Mouse (Mus musculus) forebrain, embryonic 15.5 days (tissue): Measurements from ENCODE around the gene Ndfip2. TPM values are rescaled to one million over a fixed set of nuclear protein-coding genes. Genes with fewer than 3 reads are reported as not detected.

Experiments
- ATAC-seq: fragments of 200-750 bp; cut with Nextera tagmentation; replicated peaks from 2 replicates; pipeline ENCODE4 v1.8.0; 2017; ENCODE audit warnings: mild to moderate bottlenecking, moderate TSS enrichment, moderate library complexity
- H3K27ac ChIP-seq: fragments of 300-500 bp; sonication (generic); replicated peaks from 2 replicates; pipeline ENCODE4 v1.5.1; 2015; ENCODE audit warnings: mild to moderate bottlenecking, inconsistent platforms
- H3K27me3 ChIP-seq: fragments of 300-500 bp; sonication (generic); 2 replicates; pipeline ENCODE4 v1.6.1; 2015; ENCODE audit warnings: inconsistent platforms
- H3K36me3 ChIP-seq: fragments of 300-500 bp; sonication (generic); 2 replicates; pipeline ENCODE4 v1.6.1; 2015; ENCODE audit warnings: mild to moderate bottlenecking, inconsistent platforms
- H3K4me1 ChIP-seq: fragments of 300-500 bp; sonication (generic); 2 replicates; pipeline ENCODE4 v1.6.1; 2015; ENCODE audit warnings: inconsistent platforms
- H3K4me2 ChIP-seq: fragments of 300-500 bp; sonication (generic); replicated peaks from 2 replicates; pipeline ENCODE4 v1.6.1; 2015; ENCODE audit warnings: mild to moderate bottlenecking, inconsistent platforms
- H3K4me3 ChIP-seq: fragments of 300-500 bp; sonication (generic); 2 replicates; pipeline ENCODE4 v1.5.1; 2015; ENCODE audit warnings: mild to moderate bottlenecking, inconsistent platforms
- H3K9ac ChIP-seq: fragments of 300-500 bp; sonication (generic); replicated peaks from 2 replicates; pipeline ENCODE4 v1.6.1; 2015; ENCODE audit warnings: mild to moderate bottlenecking, inconsistent platforms
- H3K9me3 ChIP-seq: fragments of 300-500 bp; sonication (generic); 2 replicates; pipeline ENCODE4 v1.6.1; 2016; ENCODE audit warnings: inconsistent platforms
- WGBS: fragments of 180-500 bp; shearing (Covaris S2); methylation state at CpG from one replicate; pipeline ENCODE4 v1.1.7; 2015; ENCODE audit warnings: mixed read lengths; 5-methylcytosine and 5-hydroxymethylcytosine counted together
- polyA plus RNA-seq: library from polyadenylated mRNA; unstranded; fragments of >200 nt; fragmentation: Nextera tagmentation; extraction: Ambion mirVana; gene quantifications from 2 replicates; pipeline ENCODE4 v1.2.1, GENCODE M21; 2015

The Ndfip2 gene
- polyA plus RNA-seq, 1 experiment from 2014 or later = 83.9 TPM

DNA sequence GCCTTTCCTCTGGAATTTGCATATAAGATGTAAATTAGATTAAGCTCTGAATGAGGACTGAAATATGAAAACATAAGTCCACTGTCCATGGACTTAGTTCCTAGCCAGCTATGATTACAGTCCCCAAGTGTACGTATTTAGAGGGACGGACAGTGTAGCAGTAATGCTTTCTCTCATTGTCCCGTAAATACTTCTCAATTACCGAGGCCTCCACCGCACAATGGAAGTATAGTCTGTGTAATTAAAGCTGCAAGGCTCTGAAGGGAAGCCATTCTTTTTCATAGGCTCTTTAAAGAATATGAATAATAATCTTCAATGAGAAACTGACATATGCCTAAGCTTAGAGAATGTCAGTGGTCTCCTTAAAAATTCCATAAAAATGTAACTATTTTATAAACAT, 64.5 kb downstream of the Ndfip2 start:
- 0 out of 2 replicates have a peak, but pooled peaks cover 3% of the 10 kb centered on the region for H3K9me3 ChIP-seq
- H3K36me3 ChIP-seq = no peaks in the 10 kb centered on the region
- ATAC-seq = no peak
- H3K4me1 ChIP-seq = no peaks in the 10 kb centered on the region
- no peak overlapping the region for H3K4me3 ChIP-seq
- no peak overlapping the region for H3K9ac ChIP-seq
- WGBS = 25% methylated on average over 5 of the region's 5 CpGs
- no peak overlapping the region for H3K27ac ChIP-seq
- no peak overlapping the region for H3K4me2 ChIP-seq
- no peaks in the 10 kb centered on the region for H3K27me3 ChIP-seq

DNA sequence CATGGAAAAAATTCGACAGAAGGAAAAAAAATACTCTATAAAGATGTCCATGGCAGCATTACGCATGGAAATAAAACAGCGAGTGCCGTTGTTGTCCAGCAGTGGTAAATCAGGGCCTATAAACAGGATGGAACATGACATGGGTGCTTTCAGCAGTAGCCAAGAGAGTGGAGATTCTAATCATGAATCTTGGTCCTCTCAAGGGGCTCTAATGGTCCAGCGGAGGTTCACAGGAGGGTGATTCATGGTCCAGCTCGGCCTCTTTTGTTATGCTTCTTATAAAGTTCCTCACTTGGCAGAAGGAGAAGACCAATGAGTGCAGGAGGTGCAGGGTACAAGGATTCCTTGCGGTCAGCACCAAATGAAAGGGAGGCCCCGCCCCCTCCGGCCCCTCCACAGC, 65.1 kb downstream of the Ndfip2 start:
- no peak overlapping the region for H3K27ac ChIP-seq
- WGBS = 88% methylated on average over 9 of the region's 9 CpGs
- H3K27me3 ChIP-seq = no peaks in the 10 kb centered on the region
- no peak for ATAC-seq
- H3K9ac ChIP-seq = no peak overlapping the region
- 0 out of 2 replicates have a peak, but pooled peaks cover 3% of the 10 kb centered on the region for H3K9me3 ChIP-seq
- no peak overlapping the region for H3K4me3 ChIP-seq
- H3K4me2 ChIP-seq = no peak overlapping the region
- H3K4me1 ChIP-seq = peaks cover 5% of the 10 kb centered on the region
- no peaks in the 10 kb centered on the region for H3K36me3 ChIP-seq

DNA sequence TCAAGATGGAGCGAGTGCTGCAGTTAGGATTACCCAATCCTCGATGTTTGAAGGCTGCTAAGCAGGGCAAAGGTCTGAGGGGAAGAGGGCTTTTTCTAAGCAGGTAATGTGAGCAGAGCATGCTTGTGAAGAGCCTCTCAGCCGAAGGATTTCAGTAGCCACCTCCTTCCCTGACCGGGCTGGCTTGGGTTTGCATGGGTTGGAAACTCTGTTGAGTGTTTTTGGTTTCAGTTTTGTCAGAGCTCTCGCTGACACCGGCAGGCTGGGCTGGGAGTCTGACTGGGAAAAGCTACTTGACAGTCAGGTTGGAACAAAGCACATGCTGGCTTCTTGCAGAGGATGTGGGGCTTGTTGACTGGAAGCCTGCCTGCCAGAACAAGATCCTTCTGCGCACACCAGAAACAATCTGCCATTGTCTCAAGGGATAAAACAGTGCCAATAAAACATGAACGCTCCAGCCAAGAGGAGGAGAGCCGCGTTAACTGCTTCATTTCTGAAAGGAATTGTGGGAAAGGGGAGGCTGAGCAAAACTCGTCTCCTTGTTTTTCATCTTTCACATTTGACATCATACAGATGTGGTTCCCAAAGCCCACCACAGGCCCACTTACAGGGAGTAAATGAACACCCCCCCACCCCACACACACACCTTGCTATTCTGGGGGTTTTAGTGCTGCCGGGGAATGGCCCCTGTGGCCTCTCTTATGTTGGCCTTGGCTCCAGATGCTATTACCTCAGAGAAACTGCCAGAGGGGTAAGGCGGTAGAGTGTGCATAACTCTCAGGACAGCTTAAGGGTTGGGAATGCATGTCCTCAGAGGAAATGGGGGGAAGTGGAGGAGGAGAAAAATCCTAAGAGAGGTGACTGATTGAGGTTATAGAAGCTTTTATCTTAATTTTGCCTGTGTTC, 70.3 kb downstream of the Ndfip2 start:
- peaks cover 15% of the 10 kb centered on the region for H3K4me1 ChIP-seq
- no peaks in the 10 kb centered on the region for H3K36me3 ChIP-seq
- H3K9ac ChIP-seq = peak overlapping the region; percentile 44
- peak; percentile 87 for ATAC-seq
- H3K27ac ChIP-seq = peak overlapping the region; percentile 72
- H3K9me3 ChIP-seq = 0 out of 2 replicates have a peak, but pooled peaks cover 3% of the 10 kb centered on the region
- H3K4me3 ChIP-seq = peak overlapping the region; percentile 21
- peak overlapping the region; percentile 40 for H3K4me2 ChIP-seq
- H3K27me3 ChIP-seq = no peaks in the 10 kb centered on the region
- 12% methylated on average over 13 of the region's 13 CpGs for WGBS

DNA sequence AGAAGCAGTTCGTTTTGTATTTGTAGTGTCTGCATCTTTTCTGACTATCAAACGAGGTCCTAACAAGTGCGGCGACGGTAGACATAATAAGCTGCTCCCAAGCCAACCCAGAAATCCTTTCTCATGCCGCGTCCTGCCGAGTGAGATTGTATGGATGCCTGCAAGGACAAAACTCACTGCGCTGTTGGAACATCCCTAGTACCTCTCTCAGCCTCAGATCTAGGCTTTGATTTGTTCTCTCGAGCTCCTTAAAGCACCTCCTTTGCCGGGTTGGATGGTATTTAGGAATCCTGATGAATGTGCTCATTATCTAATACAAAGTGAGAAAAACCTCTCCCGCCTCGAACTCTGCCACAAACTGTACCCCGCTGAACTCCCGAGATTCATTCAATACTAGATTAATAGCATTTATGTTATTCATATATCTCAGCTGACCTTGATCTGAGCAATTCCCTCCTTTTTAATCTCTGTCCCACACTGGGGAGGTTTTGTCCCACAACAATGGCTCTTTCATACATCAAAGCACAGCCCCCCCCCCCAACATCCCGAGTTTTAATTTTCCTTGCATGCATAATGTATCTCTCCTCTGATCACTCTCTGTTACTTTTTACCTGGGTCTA, 75.2 kb downstream of the Ndfip2 start:
- WGBS = 13% methylated on average over 16 of the region's 16 CpGs
- Histone ChIP-seq H3K4me1 (peaks cover 11% of the 10 kb centered on the region), H3K4me3 (peak overlapping the region; percentile 43), H3K27ac (peak overlapping the region; percentile 50), H3K9me3 (no peaks in the 10 kb centered on the region), H3K27me3 (no peaks in the 10 kb centered on the region), H3K9ac (peak overlapping the region; percentile 60), H3K4me2 (peak overlapping the region; percentile 54), H3K36me3 (no peaks in the 10 kb centered on the region)
- ATAC-seq = peak; percentile 77

DNA sequence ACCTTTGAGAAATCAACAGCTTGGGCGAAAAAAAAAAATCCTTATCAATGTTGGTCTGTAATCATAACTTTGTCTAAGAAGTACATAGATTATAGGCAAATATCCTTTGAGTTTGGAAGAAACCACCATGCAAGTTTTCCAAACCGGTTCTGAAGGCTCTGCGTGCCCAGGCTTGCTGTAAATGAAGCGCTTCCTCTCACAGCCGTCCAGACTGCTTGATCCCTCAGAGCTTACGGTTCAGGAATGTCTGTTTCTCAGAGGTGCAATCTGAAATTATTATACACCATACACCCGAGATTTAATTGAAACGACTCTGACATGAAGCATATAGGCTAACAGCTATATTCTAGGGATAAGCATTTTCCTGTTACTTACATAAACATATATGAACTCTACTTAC, 83.4 kb downstream of the Ndfip2 start:
- no peak overlapping the region for H3K4me2 ChIP-seq
- H3K4me3 ChIP-seq = no peak overlapping the region
- WGBS = 86% methylated on average over 8 of the region's 8 CpGs
- no peaks in the 10 kb centered on the region for H3K36me3 ChIP-seq
- no peak overlapping the region for H3K9ac ChIP-seq
- H3K27me3 ChIP-seq = no peaks in the 10 kb centered on the region
- H3K9me3 ChIP-seq = no peaks in the 10 kb centered on the region
- ATAC-seq = no peak
- H3K27ac ChIP-seq = no peak overlapping the region
- no peaks in the 10 kb centered on the region for H3K4me1 ChIP-seq

DNA sequence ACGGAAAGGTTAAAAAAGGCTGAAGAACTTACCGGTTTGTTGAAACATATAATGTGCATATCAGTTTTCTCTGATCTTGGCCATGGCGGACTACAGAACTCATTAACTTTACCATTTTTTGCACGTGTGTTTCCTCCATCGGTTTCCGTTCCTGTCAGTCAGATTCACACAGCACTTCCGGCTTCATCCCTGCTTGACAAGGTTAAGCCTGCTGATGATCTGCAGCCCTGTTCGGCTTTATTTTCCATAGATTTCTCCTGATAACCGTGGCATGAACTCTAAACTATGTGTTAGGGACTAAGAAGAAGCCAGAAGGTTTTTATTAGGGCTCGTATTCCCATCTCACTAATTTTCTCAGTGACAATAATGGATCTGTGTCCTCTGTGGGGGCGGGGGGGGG, 95.7 kb downstream of the Ndfip2 start:
- H3K27ac ChIP-seq = no peak overlapping the region
- H3K36me3 ChIP-seq = no peaks in the 10 kb centered on the region
- H3K9ac ChIP-seq = no peak overlapping the region
- no peak for ATAC-seq
- H3K9me3 ChIP-seq = no peaks in the 10 kb centered on the region
- no peak overlapping the region for H3K4me2 ChIP-seq
- 85% methylated on average over 11 of the region's 11 CpGs for WGBS
- H3K27me3 ChIP-seq = no peaks in the 10 kb centered on the region
- H3K4me1 ChIP-seq = no peaks in the 10 kb centered on the region
- no peak overlapping the region for H3K4me3 ChIP-seq

Other genes starting within 250 kb of the Ndfip2 start
- 33.9 and 37.5 TPM in 2 replicates for gene Rbm26, start 81.2 kb upstream of the Ndfip2 start, polyA plus RNA-seq